Mouse (Mus musculus) midbrain, embryonic 14.5 days (tissue): ENCODE data around the gene Fam149a. TPM values are rescaled to one million over a fixed set of nuclear protein-coding genes. Genes with fewer than 3 reads are reported as not detected.

Source experiments
- ATAC-seq: fragments of 200-750 bp; cut with Nextera tagmentation; 2 replicates; pipeline ENCODE4 v1.8.0; 2017; ENCODE audit warnings: moderate number of reproducible peaks, moderate library complexity; ENCODE audit not compliant: low FRiP score, low TSS enrichment
- DNase-seq: peaks from one replicate; pipeline ENCODE4 v3.0.0-alpha.2; 2015
- H3K27ac ChIP-seq: fragments of 300-500 bp; sonication (generic); replicated peaks from 2 replicates; pipeline ENCODE4 v1.5.1; 2014; ENCODE audit warnings: mild to moderate bottlenecking, low read depth, low read length, moderate library complexity
- H3K27me3 ChIP-seq: fragments of 300-500 bp; sonication (generic); 2 replicates; pipeline ENCODE4 v1.6.1; 2014; ENCODE audit warnings: low read length, control low read depth, mixed read lengths; ENCODE audit not compliant: control insufficient read depth, insufficient read depth
- H3K36me3 ChIP-seq: fragments of 300-500 bp; sonication (generic); 2 replicates; pipeline ENCODE4 v1.6.1; 2014; ENCODE audit warnings: low read length, control low read depth; ENCODE audit not compliant: control insufficient read depth, insufficient read depth
- H3K4me1 ChIP-seq: fragments of 300-500 bp; sonication (generic); 2 replicates; pipeline ENCODE4 v1.6.1; 2014; ENCODE audit warnings: mild to moderate bottlenecking, antibody characterized with exemption, low read length, control low read depth; ENCODE audit not compliant: control insufficient read depth, insufficient read depth
- H3K4me2 ChIP-seq: fragments of 300-500 bp; sonication (generic); 2 replicates; pipeline ENCODE4 v1.6.1; 2014; ENCODE audit warnings: mild to moderate bottlenecking, low read length, moderate library complexity
- H3K4me3 ChIP-seq: fragments of 300-500 bp; sonication (generic); replicated peaks from 2 replicates; pipeline ENCODE4 v1.5.1; 2014; ENCODE audit warnings: low read depth, low read length
- H3K9ac ChIP-seq: fragments of 300-500 bp; sonication (generic); replicated peaks from 2 replicates; pipeline ENCODE4 v1.6.1; 2014; ENCODE audit warnings: mild to moderate bottlenecking, low read length, moderate library complexity
- H3K9me3 ChIP-seq: fragments of 300-500 bp; sonication (generic); 2 replicates; pipeline ENCODE4 v1.6.1; 2016; ENCODE audit warnings: low read length, control low read depth, mixed read lengths; ENCODE audit not compliant: control insufficient read depth
- WGBS: fragments of 180-500 bp; shearing (Covaris S2); extraction: QIAGEN DNeasy Blood & Tissue Kit; methylation state at CpG from one replicate; pipeline ENCODE4 v1.1.7; 2014; 5-methylcytosine and 5-hydroxymethylcytosine counted together
- polyA plus RNA-seq: library from polyadenylated mRNA; unstranded; fragments of >200 nt; fragmentation: Nextera tagmentation; extraction: Ambion mirVana; gene quantifications from 2 replicates; pipeline ENCODE4 v1.2.1, GENCODE M21; 2014

Fam149a gene
- polyA plus RNA-seq = 8.7 and 9.9 TPM in 2 replicates

DNA sequence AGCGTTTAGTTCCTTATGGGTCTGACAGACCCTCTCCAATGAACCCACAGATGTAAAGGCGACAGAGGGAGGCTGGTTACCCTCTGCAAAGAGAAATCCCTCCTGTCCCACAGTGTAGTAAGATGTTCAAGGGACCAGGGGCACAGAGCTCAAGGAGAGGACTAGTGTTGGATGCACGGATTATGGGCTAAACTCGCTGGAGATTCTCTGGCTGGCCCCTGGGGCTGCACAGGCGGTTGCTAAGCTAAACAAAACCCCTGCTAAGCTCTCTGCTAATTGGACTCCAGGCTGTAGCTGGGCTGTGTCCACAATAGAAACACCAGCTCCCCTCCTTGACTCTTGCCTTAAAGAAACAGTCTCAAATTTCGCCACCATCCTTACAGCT lies at the start of gene Fam149a:
Fam149a (minus strand) TSS at position 329 of the 385 bp plus-strand sequence.
- Histone ChIP-seq H3K27ac (no peak within 1 kb of the TSS), H3K4me1 (peaks cover 15% of the 10 kb centered on the region), H3K27me3 (peaks cover 4% of the 10 kb centered on the region; the same call in 1 of the 2 replicates), H3K9ac (peak within 1 kb of the TSS; percentile 62), H3K4me2 (peak within 1 kb of the TSS; percentile 89), H3K36me3 (no peaks in the 10 kb centered on the region), H3K4me3 (peak within 1 kb of the TSS; percentile 40), H3K9me3 (no peaks in the 10 kb centered on the region)
- under 1% methylated on average over 6 of the region's 6 CpGs for WGBS
- peak; percentile 71 for DNase-seq
- ATAC-seq = peak; percentile 72; the same call in 1 of the 2 replicates

DNA sequence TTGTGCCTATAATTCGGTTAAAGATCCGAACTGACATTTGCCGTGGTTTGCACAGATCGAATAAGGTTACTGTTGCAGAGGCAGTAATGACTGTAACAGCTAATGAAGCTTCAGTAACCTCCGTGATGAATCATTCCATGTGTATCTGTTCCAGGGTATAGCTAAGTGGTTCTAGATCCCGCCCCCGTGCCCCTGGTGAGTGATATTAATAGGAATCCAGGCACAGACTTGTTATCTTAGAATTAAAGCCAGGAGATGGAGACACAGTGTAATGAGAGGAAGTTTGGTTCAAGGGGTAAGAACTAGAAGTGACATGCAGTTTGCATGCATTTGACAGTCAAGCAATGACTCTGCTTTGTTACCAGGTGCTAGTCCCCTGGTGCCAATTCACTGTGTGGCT lies 38.1 kb upstream of the Fam149a start:
- Histone ChIP-seq H3K27ac (no peak overlapping the region), H3K4me2 (no peak overlapping the region), H3K9me3 (no peaks in the 10 kb centered on the region), H3K27me3 (no peaks in the 10 kb centered on the region), H3K4me3 (no peak overlapping the region), H3K9ac (no peak overlapping the region), H3K4me1 (no peaks in the 10 kb centered on the region), H3K36me3 (no peaks in the 10 kb centered on the region)
- no peak for ATAC-seq
- DNase-seq = no peak
- 96% methylated on average over 7 of the region's 7 CpGs for WGBS

DNA sequence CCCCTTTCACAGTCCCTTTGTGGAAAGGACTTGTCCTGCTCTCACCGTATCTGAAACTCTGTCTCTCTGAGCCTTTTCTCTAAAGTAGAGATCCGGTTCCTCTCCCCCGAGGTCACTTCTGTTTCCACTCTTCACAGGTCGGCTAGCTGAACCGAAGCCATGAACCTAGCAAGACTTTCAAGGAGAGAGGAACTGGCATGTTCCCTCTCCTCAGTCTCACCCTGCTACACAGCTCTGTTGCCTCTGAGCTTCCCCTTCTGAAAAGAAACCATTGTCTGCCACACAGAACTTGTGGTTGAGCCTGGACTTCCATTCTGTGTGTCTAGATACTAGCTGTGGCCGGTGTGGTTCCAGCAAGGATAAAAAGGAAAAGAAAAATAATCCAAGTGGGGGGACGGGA lies 32.9 kb upstream of the Fam149a start:
- ATAC-seq (no peak), DNase-seq (no peak)
- WGBS = 87% methylated on average over 7 of the region's 7 CpGs
- no peak overlapping the region for H3K4me3 ChIP-seq
- no peak overlapping the region for H3K4me2 ChIP-seq
- H3K36me3 ChIP-seq = no peaks in the 10 kb centered on the region
- no peaks in the 10 kb centered on the region for H3K9me3 ChIP-seq
- no peak overlapping the region for H3K9ac ChIP-seq
- H3K27ac ChIP-seq = no peak overlapping the region
- H3K27me3 ChIP-seq = no peaks in the 10 kb centered on the region
- no peaks in the 10 kb centered on the region for H3K4me1 ChIP-seq

DNA sequence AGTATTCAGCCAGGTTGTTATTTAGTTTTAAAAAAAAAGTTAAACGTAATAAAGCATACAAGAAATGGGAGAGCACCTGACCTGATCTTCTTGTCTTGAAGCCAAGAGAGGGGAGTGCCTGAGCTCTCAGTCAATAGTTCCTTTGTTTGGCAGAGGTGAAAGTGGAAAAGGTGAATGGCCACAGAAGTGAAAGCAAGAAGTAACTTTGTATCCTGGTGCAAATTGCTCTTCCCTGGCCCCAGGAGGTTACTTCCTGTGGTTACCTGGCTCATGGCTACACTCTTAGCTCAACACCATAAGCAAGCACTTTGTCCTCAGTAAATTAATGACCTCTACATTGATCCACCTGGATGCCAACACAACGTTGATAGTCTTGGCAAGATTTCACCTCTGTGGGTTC lies 28.8 kb upstream of the Fam149a start, which contains the start of gene Tlr3:
Tlr3 (minus strand) TSS at position 199 of the 400 bp plus-strand sequence.
- no peak within 1 kb of the TSS for H3K9ac ChIP-seq
- no peaks in the 10 kb centered on the region for H3K36me3 ChIP-seq
- no peaks in the 10 kb centered on the region for H3K4me1 ChIP-seq
- ATAC-seq = no peak
- peak within 1 kb of the TSS; percentile 53 for H3K4me2 ChIP-seq
- H3K9me3 ChIP-seq = no peaks in the 10 kb centered on the region
- DNase-seq = no peak
- H3K27me3 ChIP-seq = no peaks in the 10 kb centered on the region
- 74% methylated on average over 2 of the region's 2 CpGs for WGBS
- H3K27ac ChIP-seq = no peak within 1 kb of the TSS
- peak within 1 kb of the TSS; percentile 3; the same call in 1 of the 2 replicates for H3K4me3 ChIP-seq

DNA sequence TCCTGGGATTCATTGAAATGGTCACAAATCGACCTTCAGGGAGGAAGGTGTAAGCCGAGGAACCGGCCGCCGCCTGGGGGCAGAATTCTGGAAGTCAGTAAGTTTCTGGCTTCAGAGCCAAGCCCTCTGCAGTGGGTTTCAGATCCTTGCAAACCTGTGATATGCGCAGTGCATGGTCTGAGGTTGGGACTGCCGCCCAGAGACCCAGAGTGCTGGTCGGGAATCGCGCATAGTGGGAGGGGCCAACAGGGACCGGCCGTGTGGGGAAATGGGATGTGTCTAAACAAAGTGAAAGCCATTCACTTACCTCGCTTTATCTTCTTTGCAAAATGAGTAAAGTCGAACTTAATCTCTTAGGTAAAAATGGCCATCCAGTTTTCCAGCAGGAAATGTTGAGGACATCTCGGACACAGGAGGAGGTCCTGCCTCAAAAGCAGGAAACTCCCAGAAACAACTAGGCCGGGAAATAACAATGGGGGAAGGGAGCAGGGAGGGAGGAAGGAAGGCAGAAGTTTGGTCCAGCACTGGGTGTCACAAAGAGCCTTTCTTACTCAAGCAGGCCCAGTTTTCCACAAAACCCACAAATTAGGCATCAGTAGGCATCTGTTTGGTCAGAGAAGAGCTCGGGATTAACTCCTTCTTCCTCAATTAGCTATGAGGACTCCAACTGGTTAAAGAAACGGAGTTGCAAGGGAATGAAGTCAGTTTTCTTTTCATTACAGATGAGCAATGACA lies 28.2 kb upstream of the Fam149a start:
- no peaks in the 10 kb centered on the region for H3K4me1 ChIP-seq
- peak overlapping the region; percentile 53 for H3K4me2 ChIP-seq
- no peaks in the 10 kb centered on the region for H3K27me3 ChIP-seq
- DNase-seq = peak; percentile 67
- H3K9ac ChIP-seq = no peak overlapping the region
- H3K9me3 ChIP-seq = no peaks in the 10 kb centered on the region
- ATAC-seq = peak; percentile 62; the same call in 1 of the 2 replicates
- H3K27ac ChIP-seq = no peak overlapping the region
- 9% methylated on average over 18 of the region's 18 CpGs for WGBS
- H3K36me3 ChIP-seq = no peaks in the 10 kb centered on the region
- H3K4me3 ChIP-seq = peak overlapping the region; percentile 3; the same call in 1 of the 2 replicates

DNA sequence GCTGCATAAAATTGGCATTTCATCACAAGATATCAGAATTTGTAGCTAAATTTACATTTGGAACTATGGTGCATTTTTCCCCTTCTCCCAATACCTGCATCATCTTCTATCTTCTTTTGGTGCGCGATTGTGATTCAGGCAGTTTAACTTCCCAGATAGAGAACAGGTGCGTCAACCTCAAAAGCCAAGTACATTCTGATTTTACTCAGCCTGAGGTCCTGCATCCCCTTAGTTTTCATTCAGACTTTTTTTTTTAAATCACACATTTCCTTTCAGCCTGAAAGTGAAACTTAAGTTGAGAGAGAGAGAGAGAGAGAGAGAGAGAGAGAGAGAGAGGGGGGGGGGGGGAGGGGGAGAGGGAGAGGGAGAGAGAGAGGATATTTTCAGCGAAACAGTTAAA lies 27.6 kb upstream of the Fam149a start:
- H3K9me3 ChIP-seq = no peaks in the 10 kb centered on the region
- H3K27me3 ChIP-seq = no peaks in the 10 kb centered on the region
- 50% methylated on average over 4 of the region's 4 CpGs for WGBS
- peak overlapping the region; percentile 53 for H3K4me2 ChIP-seq
- H3K27ac ChIP-seq = no peak overlapping the region
- peak overlapping the region; percentile 3; the same call in 1 of the 2 replicates for H3K4me3 ChIP-seq
- ATAC-seq = no peak
- no peak for DNase-seq
- H3K9ac ChIP-seq = no peak overlapping the region
- H3K36me3 ChIP-seq = no peaks in the 10 kb centered on the region
- no peaks in the 10 kb centered on the region for H3K4me1 ChIP-seq

DNA sequence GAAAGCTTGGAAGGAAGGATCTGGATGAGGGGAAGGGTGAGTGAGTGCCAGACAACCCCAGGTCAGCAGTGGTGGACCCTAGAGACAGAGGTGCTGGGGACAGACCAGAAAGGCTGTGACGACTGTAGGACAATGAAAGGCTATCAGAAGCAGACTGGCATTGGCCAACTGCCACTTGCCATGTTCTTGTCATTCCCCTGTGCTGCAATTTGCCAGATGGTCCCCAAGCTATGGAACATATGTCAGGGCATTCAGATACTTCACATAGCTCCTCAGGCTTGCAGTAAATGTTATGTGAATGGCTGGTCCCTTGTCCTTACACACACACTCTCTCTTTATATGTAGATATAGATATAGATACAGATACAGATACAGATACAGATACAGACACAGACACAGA lies 1.2 kb upstream of the Fam149a start:
- Histone ChIP-seq H3K4me2 (no peak overlapping the region), H3K9ac (no peak overlapping the region), H3K9me3 (no peaks in the 10 kb centered on the region), H3K27me3 (peaks cover 4% of the 10 kb centered on the region; the same call in 1 of the 2 replicates), H3K27ac (no peak overlapping the region), H3K4me3 (no peak overlapping the region), H3K4me1 (peaks cover 15% of the 10 kb centered on the region), H3K36me3 (no peaks in the 10 kb centered on the region)
- DNase-seq (no peak), ATAC-seq (no peak)
- WGBS = 61% methylated on average over 1 of the region's 1 CpGs

DNA sequence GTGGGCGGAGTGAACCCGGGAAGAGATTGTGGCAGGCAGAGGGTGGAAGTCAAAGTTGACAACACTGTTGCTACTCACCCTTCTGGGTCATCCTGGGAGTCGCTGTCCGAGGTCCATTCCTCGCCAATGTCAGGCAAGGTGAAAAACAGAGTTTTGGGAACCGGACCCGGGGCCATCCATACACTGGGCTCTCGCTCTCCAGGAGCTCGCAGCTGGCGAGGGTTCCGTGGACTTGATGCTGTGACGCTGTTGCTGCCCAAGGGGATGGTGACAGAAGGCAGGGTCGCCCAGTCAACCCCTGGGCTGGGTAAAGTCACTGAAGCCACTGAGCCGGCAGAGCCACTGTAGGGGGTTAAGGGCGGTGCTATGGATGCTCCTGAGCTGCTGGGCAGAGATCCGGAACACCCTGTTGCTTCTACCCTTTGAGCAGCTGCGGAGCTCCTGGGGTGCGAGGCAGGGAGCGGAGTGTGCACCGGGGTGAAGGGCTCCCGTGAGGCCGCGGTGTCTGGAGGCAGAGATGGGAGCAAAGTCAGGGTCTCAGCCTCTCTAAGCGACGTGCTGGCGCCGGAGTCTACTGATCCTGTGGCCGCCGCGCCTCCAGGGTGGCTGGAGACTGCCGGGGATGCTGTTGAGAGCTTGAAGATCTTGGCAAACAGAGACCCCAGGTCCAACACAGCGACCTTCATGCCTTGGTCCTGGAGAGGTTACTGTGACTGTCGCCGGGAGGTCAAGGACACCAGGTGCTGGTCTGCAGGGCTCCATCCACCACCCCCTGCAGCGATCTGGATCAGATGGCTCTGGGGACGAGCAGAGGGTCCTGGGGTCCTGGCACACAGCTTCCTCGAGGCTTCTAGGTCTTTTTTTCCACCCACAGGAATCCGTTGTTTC lies 772 bp downstream of the Fam149a start:
- ATAC-seq (peak; percentile 63), DNase-seq (peak; percentile 47)
- Histone ChIP-seq H3K27me3 (peaks cover 4% of the 10 kb centered on the region; the same call in 1 of the 2 replicates), H3K4me1 (peaks cover 15% of the 10 kb centered on the region), H3K9ac (peak overlapping the region; percentile 62), H3K27ac (no peak overlapping the region), H3K4me3 (peak overlapping the region; percentile 40), H3K4me2 (peak overlapping the region; percentile 89), H3K36me3 (no peaks in the 10 kb centered on the region), H3K9me3 (no peaks in the 10 kb centered on the region)
- WGBS = 3% methylated on average over 38 of the region's 38 CpGs
